In the genomic region with DNA sequence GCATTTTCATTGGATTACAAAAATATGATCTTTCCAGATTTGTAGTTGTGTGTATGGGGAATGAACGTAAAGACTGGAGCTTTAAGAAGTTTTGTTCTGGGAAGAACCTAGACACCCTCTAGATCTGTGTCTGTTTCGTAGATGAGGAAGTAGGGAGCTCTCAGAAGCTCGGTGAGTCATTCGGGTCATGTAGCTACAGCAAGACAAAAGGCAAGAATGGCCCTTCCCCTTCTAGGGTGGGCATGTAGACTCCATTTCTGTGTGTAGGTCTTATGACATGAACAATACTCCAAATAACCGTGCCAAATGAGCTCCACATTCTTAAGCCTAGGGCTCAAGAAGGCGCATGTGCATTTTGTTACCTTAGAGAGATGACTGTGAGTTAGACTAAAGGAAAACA, we compare ENCODE assay signal across 18 mouse cellular contexts.
A peak's percentile ranks its signal among the peaks of the same experiment; 100 is the strongest.
DNase-seq lines count a peak whose midpoint lies in the region; ATAC-seq lines count a peak whose summit lies in the region.
"Had no signal": no experiment of that assay in that cellular context is flagged by ENCODE, and none has a peak within 500 bp of the region (broad histone marks: within the 10 kb centered on the region; RNA-seq: fewer than 3 reads in every experiment).

No protein-coding gene starts in this region.

- no peak for DNase-seq in frontal cortex, postnatal 25 days (ENCODE audit: low spot score in 2 of 2)
- DNase-seq in A20 (ENCODE audit: low read depth, low spot score): peak; percentile 29
- no peak for DNase-seq in testis, postnatal 14 days (ENCODE audit: low spot score)
- no peak for DNase-seq in heart, adult 18-20 months
- no peak for DNase-seq in heart, postnatal 4 days
- DNase-seq: adrenal gland, postnatal 25 days; cerebellum, adult 9-10 months; gastrocnemius, postnatal 14 days; kidney, adult 9 months; kidney, postnatal 25 days; liver, embryonic 13.5 days; lung, adult 2 months; right cerebral cortex, adult 18-20 months; right cerebral cortex, postnatal 4 days had no signal

- peak; percentile 50; the same call in 1 of the 2 replicates for ATAC-seq in frontal cortex, adult (ENCODE audit: low TSS enrichment)
- peak; percentile 72; the same call in 1 of the 2 replicates for ATAC-seq in common myeloid progenitor, adult 5-6 weeks (replicated peaks; ENCODE audit: low read depth, poor library complexity, severe bottlenecking)
- ATAC-seq in megakaryocyte progenitor cell, adult 5-6 weeks (replicated peaks; ENCODE audit: poor library complexity): peak; percentile 84
- ATAC-seq: forebrain, embryonic 15.5 days had no signal
